ENCODE assay signal across 8 mouse cellular contexts in genomic region chr6:22003200-22003587, GRCm38 (mm10). TPM values are rescaled to one million over a fixed set of nuclear protein-coding genes. Genes with fewer than 3 reads are reported as not detected.
DNase-seq lines count a peak whose midpoint lies in the region; ATAC-seq lines count a peak whose summit lies in the region.

No protein-coding gene starts in this region.

- no peak overlapping the region for H3K4me3 ChIP-seq in embryonic facial prominence, embryonic 11.5 days (ENCODE audit: low read depth, low read length)
- H3K4me3 ChIP-seq in hindbrain, embryonic 15.5 days, result no peak overlapping the region

- peak overlapping the region; percentile 32; the same call in 1 of the 2 replicates for H3K9ac ChIP-seq in embryonic facial prominence, embryonic 11.5 days (replicated peaks; ENCODE audit: low read length)
- H3K9ac ChIP-seq in hindbrain, embryonic 15.5 days, result no peak overlapping the region

- WGBS in embryonic facial prominence, embryonic 11.5 days, result 4% methylated on average over 6 of the region's 6 CpGs
- WGBS in hindbrain, embryonic 15.5 days, result 11% methylated on average over 6 of the region's 6 CpGs

- no peaks in the 10 kb centered on the region for H3K36me3 ChIP-seq in embryonic facial prominence, embryonic 11.5 days (replicated peaks; ENCODE audit: control insufficient read depth, insufficient read depth, low read depth, low read length)
- no peaks in the 10 kb centered on the region for H3K36me3 ChIP-seq in hindbrain, embryonic 15.5 days

- H3K9me3 ChIP-seq in embryonic facial prominence, embryonic 11.5 days (replicated peaks; ENCODE audit: control insufficient read depth, low read length), result no peaks in the 10 kb centered on the region
- H3K9me3 ChIP-seq in hindbrain, embryonic 15.5 days, result no peaks in the 10 kb centered on the region

- peak; percentile 54; the same call in 1 of the 2 replicates for ATAC-seq in embryonic facial prominence, embryonic 11.5 days (replicated peaks; ENCODE audit: insufficient number of reproducible peaks, low FRiP score, low TSS enrichment, low read depth)
- ATAC-seq in hindbrain, embryonic 15.5 days (ENCODE audit: low FRiP score, low read depth), result no peak

- intact Hi-C loops in gastrocnemius, postnatal 14 days (cut with DNase I; ENCODE audit: low total_unique reads), result no loop called here

- H3K27ac ChIP-seq in embryonic facial prominence, embryonic 11.5 days (replicated peaks; ENCODE audit: low read depth, low read length), result peak overlapping the region; percentile 25; the same call in 1 of the 2 replicates
- H3K27ac ChIP-seq in hindbrain, embryonic 15.5 days (replicated peaks), result no peak overlapping the region

- peak; percentile 61 for DNase-seq in gastrocnemius, postnatal 14 days
- DNase-seq in gastrocnemius, postnatal 10 days, result no peak
- peak; percentile 77 for DNase-seq in embryonic facial prominence, embryonic 11.5 days (ENCODE audit: low spot score)
- peak; percentile 70 for DNase-seq in lung, postnatal 36 days
- no peak for DNase-seq in B cell, adult 2 months
- DNase-seq in left cerebral cortex, adult 8-10 months (ENCODE audit: low spot score in 2 of 2), result no peak
- no peak for DNase-seq in adrenal gland, postnatal 10 days

- H3K4me2 ChIP-seq in embryonic facial prominence, embryonic 11.5 days (ENCODE audit: low read depth, low read length), result no peak overlapping the region
- H3K4me2 ChIP-seq in hindbrain, embryonic 15.5 days, result 0 out of 2 replicates have a peak overlapping the region, but pooled peaks have one; percentile 6

- no peaks in the 10 kb centered on the region for H3K4me1 ChIP-seq in embryonic facial prominence, embryonic 11.5 days (ENCODE audit: control insufficient read depth, insufficient read depth, low read length)
- H3K4me1 ChIP-seq in hindbrain, embryonic 15.5 days (replicated peaks), result no peaks in the 10 kb centered on the region

- no peaks in the 10 kb centered on the region for H3K27me3 ChIP-seq in embryonic facial prominence, embryonic 11.5 days (ENCODE audit: control insufficient read depth, insufficient read depth, low read length)
- H3K27me3 ChIP-seq in hindbrain, embryonic 15.5 days, result no peaks in the 10 kb centered on the region

RNA-seq across cellular contexts. Expression of gene Cped1, which starts 17.5 kb away (rescaled TPM):
- 10 to 100 TPM; 15.6 to 16.3 TPM for total RNA-seq in gastrocnemius, postnatal 14 days (2021)
- 10 to 100 TPM; 15.9 to 27.6 TPM for total RNA-seq in gastrocnemius, postnatal 10 days (2021)
- 40.2 and 42.3 TPM in 2 replicates for polyA plus RNA-seq in embryonic facial prominence, embryonic 11.5 days (2014; fragmentation: Nextera tagmentation; extraction: Ambion mirVana)
- 3.7 and 4.6 TPM in 2 replicates for polyA plus RNA-seq in hindbrain, embryonic 15.5 days (2015; fragmentation: Nextera tagmentation; extraction: Ambion mirVana)
- 1 to 10 TPM; 3.9 to 5.7 (median 4.8) TPM for total RNA-seq in left cerebral cortex, adult 8-10 months (2022)
- total RNA-seq in adrenal gland, postnatal 10 days (2021), result 10 to 100 TPM; 25.6 to 27.2 TPM

RNA-seq across cellular contexts. Expression of gene Ing3, which starts 53.8 kb away (rescaled TPM):
- total RNA-seq in gastrocnemius, postnatal 14 days (2021), result 10 to 100 TPM; 10.6 to 12.0 TPM
- 10 to 100 TPM; 10.5 to 11.9 TPM for total RNA-seq in gastrocnemius, postnatal 10 days (2021)
- 51.1 and 51.7 TPM in 2 replicates for polyA plus RNA-seq in embryonic facial prominence, embryonic 11.5 days (2014; fragmentation: Nextera tagmentation; extraction: Ambion mirVana)
- 42.6 and 45.4 TPM in 2 replicates for polyA plus RNA-seq in hindbrain, embryonic 15.5 days (2015; fragmentation: Nextera tagmentation; extraction: Ambion mirVana)
- total RNA-seq in left cerebral cortex, adult 8-10 months (2022), result 10 to 100 TPM; 19.0 to 26.7 (median 20.4) TPM
- 10 to 100 TPM; 26.1 to 27.6 TPM for total RNA-seq in adrenal gland, postnatal 10 days (2021)

Comparison
In these comparisons a context has a peak if more than half of its experiments do, and no peak if none do; other contexts are left out.
1. DNase-seq: peak in gastrocnemius, postnatal 14 days (single experiment), embryonic facial prominence, embryonic 11.5 days (single experiment) and lung, postnatal 36 days (single experiment); none in gastrocnemius, postnatal 10 days (single experiment), B cell, adult 2 months (0 of 2), left cerebral cortex, adult 8-10 months (0 of 2) and adrenal gland, postnatal 10 days (single experiment).